Mouse (Mus musculus): ENCODE results near the gene Slc9a3r1.

DNA sequence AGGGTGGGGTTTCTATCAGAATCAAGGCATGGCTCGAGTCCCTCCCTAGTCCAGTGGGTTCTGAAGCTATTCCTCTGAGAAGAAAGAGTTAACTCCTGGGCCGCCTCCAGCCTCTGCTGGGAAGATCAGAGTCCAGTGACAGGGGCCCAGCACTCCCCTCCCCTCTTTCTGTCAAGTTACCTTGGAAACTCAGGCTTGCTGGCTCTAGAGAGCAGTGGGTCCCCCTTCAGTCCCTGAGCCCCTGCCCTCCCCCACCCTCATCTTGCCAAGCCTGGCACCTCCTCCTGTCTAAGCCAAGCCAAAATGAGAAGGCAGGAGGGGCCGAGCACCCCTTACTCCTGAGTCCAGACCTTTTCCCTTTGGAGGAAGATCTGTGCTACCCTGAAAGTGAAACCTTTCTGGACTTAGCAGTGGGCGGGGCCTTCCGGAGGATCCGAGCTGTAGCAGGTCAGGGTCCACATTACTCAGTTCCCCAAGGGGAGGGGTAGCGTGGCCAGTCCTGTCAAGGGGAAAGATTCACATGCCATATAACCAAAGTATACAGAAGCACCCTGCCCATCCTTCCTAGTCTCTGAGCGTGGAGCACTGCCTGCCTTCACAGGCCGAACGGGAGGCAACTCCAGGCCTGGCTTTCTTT, 14.5 kb downstream of the Slc9a3r1 start:
- TF ChIP-seq CTCF (IDR thresholded peaks at IDR 0.05): no peak
- TF ChIP-seq EP300 (IDR thresholded peaks at IDR 0.05): no peak

Data from lung, postnatal 0 days (tissue).